Mouse (Mus musculus) lung, embryonic 16.5 days (tissue): ENCODE measurements around the gene Mfsd2a. TPM values are rescaled to one million over a fixed set of nuclear protein-coding genes. Genes with fewer than 3 reads are reported as not detected.

Experiments used
- ATAC-seq: fragments of 200-750 bp; cut with Nextera tagmentation; 2 replicates; pipeline ENCODE4 v1.8.0; 2017; ENCODE audit warnings: low read depth, mild to moderate bottlenecking, moderate library complexity
- H3K27ac ChIP-seq: fragments of 300-500 bp; sonication (generic); 2 replicates; pipeline ENCODE4 v1.5.1; 2014; ENCODE audit warnings: mild to moderate bottlenecking, control low read depth, low read length
- H3K27me3 ChIP-seq: fragments of 300-500 bp; sonication (generic); 2 replicates; pipeline ENCODE4 v1.6.1; 2014; ENCODE audit warnings: low read depth, low read length, mixed read lengths; ENCODE audit not compliant: control insufficient read depth, insufficient read depth
- H3K36me3 ChIP-seq: fragments of 300-500 bp; sonication (generic); 2 replicates; pipeline ENCODE4 v1.6.1; 2014; ENCODE audit warnings: low read length; ENCODE audit not compliant: control insufficient read depth, insufficient read depth
- H3K4me1 ChIP-seq: fragments of 300-500 bp; sonication (generic); replicated peaks from 2 replicates; pipeline ENCODE4 v1.6.1; 2014; ENCODE audit warnings: low read length, mixed read lengths; ENCODE audit not compliant: control insufficient read depth, insufficient read depth
- H3K4me2 ChIP-seq: fragments of 300-500 bp; sonication (generic); 2 replicates; pipeline ENCODE4 v1.6.1; 2014; ENCODE audit warnings: low read depth, low read length, control low read depth
- H3K4me3 ChIP-seq: fragments of 300-500 bp; sonication (generic); 2 replicates; pipeline ENCODE4 v1.5.1; 2014; ENCODE audit warnings: mild to moderate bottlenecking, low read length, control low read depth
- H3K9ac ChIP-seq: fragments of 300-500 bp; sonication (generic); 2 replicates; pipeline ENCODE4 v1.6.1; 2014; ENCODE audit warnings: low read length, control low read depth
- H3K9me3 ChIP-seq: fragments of 300-500 bp; sonication (generic); 2 replicates; pipeline ENCODE4 v1.6.1; 2016; ENCODE audit warnings: low read length; ENCODE audit not compliant: control insufficient read depth
- WGBS: fragments of 180-500 bp; shearing (Covaris S2); extraction: QIAGEN DNeasy Blood & Tissue Kit; methylation state at CpG from one replicate; pipeline ENCODE4 v1.1.7; 2014; 5-methylcytosine and 5-hydroxymethylcytosine counted together
- polyA plus RNA-seq: library from polyadenylated mRNA; unstranded; fragments of >200 nt; fragmentation: Nextera tagmentation; extraction: Ambion mirVana; gene quantifications from 2 replicates; pipeline ENCODE4 v1.2.1, GENCODE M21; 2015

The Mfsd2a gene
- polyA plus RNA-seq, result 0.21 and 0.62 TPM in 2 replicates

GRCm38 (mm10) chr4:122961100-122961567 is at the start of gene Mfsd2a:
TSS of gene Mfsd2a (minus strand) at chr4:122961188.
- under 1% methylated on average over 27 of the region's 27 CpGs for WGBS
- Histone ChIP-seq H3K27ac (no peak within 1 kb of the TSS), H3K36me3 (no peaks in the 10 kb centered on the region), H3K27me3 (peaks cover 71% of the 10 kb centered on the region), H3K9ac (peak within 1 kb of the TSS; percentile 53), H3K9me3 (no peaks in the 10 kb centered on the region), H3K4me2 (peak within 1 kb of the TSS; percentile 93), H3K4me1 (peaks cover 20% of the 10 kb centered on the region), H3K4me3 (peak within 1 kb of the TSS; percentile 53)
- peak; percentile 79 for ATAC-seq

- H3K27me3 ChIP-seq, result no peaks in the 10 kb centered on the region; the same call in 1 of the 2 replicates
- H3K4me1 ChIP-seq, result peaks cover 10% of the 10 kb centered on the region
- no peak overlapping the region for H3K4me3 ChIP-seq
- H3K9ac ChIP-seq, result no peak overlapping the region
- H3K36me3 ChIP-seq, result no peaks in the 10 kb centered on the region
- H3K27ac ChIP-seq, result 0 out of 2 replicates have a peak overlapping the region, but pooled peaks have one; percentile 26
- ATAC-seq, result peak; percentile 72; the same call in 1 of the 2 replicates
- 13% methylated on average over 15 of the region's 15 CpGs for WGBS
- peak overlapping the region; percentile 21; the same call in 1 of the 2 replicates for H3K4me2 ChIP-seq
- H3K9me3 ChIP-seq, result no peaks in the 10 kb centered on the region
Observed at GRCm38 (mm10) chr4:123005054-123005966, 44.3 kb upstream of the Mfsd2a start.

DNA sequence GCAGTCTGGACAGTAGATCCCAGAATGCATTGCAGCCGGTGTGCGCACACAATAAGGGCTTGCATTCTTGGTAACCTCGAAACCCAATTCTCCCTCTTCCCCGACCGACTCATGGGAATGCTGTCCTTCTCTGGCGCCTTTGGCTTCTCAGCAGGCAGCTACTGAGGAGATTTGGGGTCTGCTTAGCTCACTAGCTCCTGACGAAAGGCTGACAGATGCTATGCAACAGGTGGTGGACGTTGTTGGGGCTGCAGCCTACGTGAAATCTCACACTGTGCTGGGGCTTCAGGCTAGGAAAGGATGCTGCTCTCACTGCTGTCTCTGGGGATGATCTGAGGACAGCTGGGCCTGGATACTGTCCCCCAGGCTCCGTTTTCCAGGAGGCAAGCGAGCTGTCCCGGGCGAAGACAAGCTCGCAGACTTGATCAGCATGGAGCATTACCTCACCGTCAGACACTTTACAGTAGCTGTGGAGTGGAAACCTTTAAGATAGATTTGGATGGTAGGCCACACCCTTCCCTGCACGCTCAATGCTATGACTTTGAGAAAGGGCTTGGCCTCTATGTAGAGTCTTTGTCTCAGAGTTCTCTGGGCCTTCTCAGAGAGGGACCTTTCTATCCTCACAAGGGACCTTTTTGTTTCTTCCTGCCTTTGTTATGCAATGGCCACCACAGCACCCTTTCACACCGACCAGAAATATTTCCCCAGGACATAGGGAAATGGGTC is 39.8 kb upstream of the Mfsd2a start:
- peaks cover 35% of the 10 kb centered on the region for H3K27me3 ChIP-seq
- H3K36me3 ChIP-seq, result no peaks in the 10 kb centered on the region
- H3K4me2 ChIP-seq, result no peak overlapping the region
- 73% methylated on average over 17 of the region's 17 CpGs for WGBS
- H3K4me1 ChIP-seq, result peaks cover 17% of the 10 kb centered on the region
- no peak overlapping the region for H3K4me3 ChIP-seq
- no peaks in the 10 kb centered on the region for H3K9me3 ChIP-seq
- no peak overlapping the region for H3K27ac ChIP-seq
- no peak overlapping the region for H3K9ac ChIP-seq
- no peak for ATAC-seq

- no peak overlapping the region for H3K9ac ChIP-seq
- no peaks in the 10 kb centered on the region for H3K9me3 ChIP-seq
- H3K4me3 ChIP-seq, result no peak overlapping the region
- no peak for ATAC-seq
- no peaks in the 10 kb centered on the region for H3K36me3 ChIP-seq
- peaks cover 13% of the 10 kb centered on the region for H3K4me1 ChIP-seq
- H3K27me3 ChIP-seq, result peaks cover 35% of the 10 kb centered on the region
- H3K27ac ChIP-seq, result no peak overlapping the region
- WGBS, result 81% methylated on average over 14 of the region's 14 CpGs
- no peak overlapping the region for H3K4me2 ChIP-seq
Observed at GRCm38 (mm10) chr4:123000130-123000529, 39.1 kb upstream of the Mfsd2a start.

- no peak overlapping the region for H3K9ac ChIP-seq
- 27% methylated on average over 4 of the region's 4 CpGs for WGBS
- H3K4me2 ChIP-seq, result no peak overlapping the region
- H3K4me3 ChIP-seq, result no peak overlapping the region
- H3K27me3 ChIP-seq, result peaks cover 35% of the 10 kb centered on the region
- H3K9me3 ChIP-seq, result no peaks in the 10 kb centered on the region
- H3K4me1 ChIP-seq, result peaks cover 8% of the 10 kb centered on the region
- ATAC-seq, result no peak
- no peak overlapping the region for H3K27ac ChIP-seq
- H3K36me3 ChIP-seq, result no peaks in the 10 kb centered on the region
Observed at GRCm38 (mm10) chr4:122999263-122999691, 38.3 kb upstream of the Mfsd2a start.

DNA sequence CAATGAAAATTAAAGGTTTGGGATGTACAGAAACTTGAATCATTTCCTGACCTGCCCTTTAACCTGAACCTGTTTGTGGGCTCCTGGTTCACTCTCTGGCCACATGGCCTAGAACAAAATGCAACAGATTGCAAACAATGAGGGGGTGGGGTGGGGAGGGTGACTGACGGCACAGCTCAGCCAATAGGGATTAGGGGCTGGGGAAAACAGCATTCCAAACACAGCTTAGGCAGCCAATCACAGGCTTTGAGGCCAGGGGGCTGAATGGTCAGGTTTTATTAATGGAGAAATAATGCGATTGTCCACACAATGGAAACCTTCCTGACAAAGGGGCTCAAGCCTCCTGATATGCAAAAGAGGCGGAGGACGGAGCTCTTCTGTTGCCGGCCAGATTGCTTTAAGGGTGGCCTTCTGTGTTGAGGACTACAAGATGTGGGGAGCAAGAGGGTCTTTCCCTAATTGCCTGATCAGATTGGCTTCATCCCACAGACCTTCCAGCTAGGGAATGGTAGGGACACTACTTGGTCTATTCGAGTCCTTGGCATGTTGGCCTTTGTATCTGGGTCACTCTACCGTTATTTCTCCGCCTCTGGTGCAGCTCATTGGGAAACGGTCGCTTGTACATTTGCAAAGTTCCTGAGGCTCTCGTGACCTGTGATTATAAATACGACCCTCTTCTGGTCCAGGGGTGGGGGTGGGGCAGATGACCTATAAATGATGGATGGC is 37.7 kb upstream of the Mfsd2a start:
- no peak overlapping the region for H3K9ac ChIP-seq
- H3K9me3 ChIP-seq, result no peaks in the 10 kb centered on the region
- H3K36me3 ChIP-seq, result no peaks in the 10 kb centered on the region
- H3K27ac ChIP-seq, result no peak overlapping the region
- no peak for ATAC-seq
- 24% methylated on average over 12 of the region's 12 CpGs for WGBS
- H3K27me3 ChIP-seq, result peaks cover 35% of the 10 kb centered on the region
- peaks cover 8% of the 10 kb centered on the region for H3K4me1 ChIP-seq
- peak overlapping the region; percentile 4 for H3K4me2 ChIP-seq
- H3K4me3 ChIP-seq, result no peak overlapping the region

- Histone ChIP-seq H3K4me2 (peak overlapping the region; percentile 99), H3K27ac (peak overlapping the region; percentile 25), H3K9me3 (no peaks in the 10 kb centered on the region), H3K27me3 (peaks cover 35% of the 10 kb centered on the region), H3K36me3 (no peaks in the 10 kb centered on the region), H3K4me1 (peaks cover 8% of the 10 kb centered on the region), H3K4me3 (peak overlapping the region; percentile 68), H3K9ac (peak overlapping the region; percentile 69)
- under 1% methylated on average over 47 of the region's 47 CpGs for WGBS
- ATAC-seq, result peak; percentile 39
Observed at GRCm38 (mm10) chr4:122996618-122997381, 35.8 kb upstream of the Mfsd2a start.

DNA sequence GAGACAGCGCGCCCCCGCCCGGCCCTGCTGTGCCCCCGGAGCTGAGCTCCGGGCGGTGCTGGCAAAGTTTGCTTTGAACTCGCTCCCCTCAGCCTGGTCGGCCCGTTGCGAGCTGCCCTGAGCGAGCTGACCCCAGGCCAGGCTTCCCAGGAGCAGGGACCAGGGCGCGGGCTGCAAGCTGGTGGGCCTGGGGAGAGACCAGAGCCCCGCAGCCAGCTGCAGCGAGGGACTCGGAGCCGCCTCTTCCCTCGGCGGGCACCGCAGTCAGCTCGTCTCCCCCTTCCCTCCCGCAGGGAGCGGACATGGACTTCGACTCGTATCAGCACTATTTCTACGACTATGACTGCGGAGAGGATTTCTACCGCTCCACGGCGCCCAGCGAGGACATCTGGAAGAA is 35.2 kb upstream of the Mfsd2a start:
- H3K27me3 ChIP-seq, result peaks cover 35% of the 10 kb centered on the region
- peak overlapping the region; percentile 99 for H3K4me2 ChIP-seq
- H3K4me3 ChIP-seq, result peak overlapping the region; percentile 68
- peaks cover 8% of the 10 kb centered on the region for H3K4me1 ChIP-seq
- H3K27ac ChIP-seq, result peak overlapping the region; percentile 25
- under 1% methylated on average over 27 of the region's 32 CpGs for WGBS
- H3K9me3 ChIP-seq, result no peaks in the 10 kb centered on the region
- H3K36me3 ChIP-seq, result no peaks in the 10 kb centered on the region
- H3K9ac ChIP-seq, result peak overlapping the region; percentile 69
- peak; percentile 32 for ATAC-seq
